Mouse (Mus musculus): ENCODE data around the gene Ift22. TPM values are rescaled to one million over a fixed set of nuclear protein-coding genes. Genes with fewer than 3 reads are reported as not detected.

Ift22 gene
- polyA plus RNA-seq, 1 experiment from 2014 or later = 105 TPM

DNA sequence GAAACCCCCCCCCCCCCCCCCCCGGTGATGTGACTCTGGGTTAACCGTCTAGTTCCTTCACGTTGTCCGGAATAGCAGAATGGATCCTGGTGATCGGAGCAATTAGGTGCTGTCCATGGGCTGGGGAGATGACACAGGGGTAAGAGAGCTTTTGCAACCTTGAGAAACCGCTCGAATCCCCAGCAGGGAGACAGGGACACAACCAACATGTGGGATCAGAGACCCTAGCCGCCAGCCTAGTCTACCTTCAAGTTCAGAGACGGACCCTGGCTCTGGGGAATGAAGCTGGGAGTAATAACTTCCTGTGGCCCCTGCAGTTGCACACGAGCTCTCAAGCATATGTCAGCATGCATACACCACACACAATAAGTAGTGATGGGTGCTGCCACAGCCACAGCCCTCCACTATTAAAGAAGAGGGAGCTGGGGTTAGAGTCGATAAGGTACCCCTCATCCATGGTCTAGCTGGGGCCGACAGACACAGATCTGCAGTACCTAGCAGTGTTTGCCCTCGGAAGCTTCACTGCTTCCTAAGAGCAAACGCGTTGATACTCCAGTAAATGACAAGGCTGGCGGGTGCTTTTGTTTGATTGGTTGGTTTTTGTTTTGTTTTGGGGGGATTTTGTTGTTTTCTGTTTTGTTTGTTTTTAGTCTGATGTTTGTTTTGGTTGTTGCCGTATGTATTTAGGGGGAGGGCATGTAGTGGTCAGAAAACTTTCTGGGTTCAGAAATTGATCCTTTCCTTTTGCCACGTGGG is 11.8 kb downstream of the Ift22 start:
- Histone ChIP-seq H3K27me3 (ENCODE audit: control insufficient read depth, insufficient read depth, low read length) (no peaks in the 10 kb centered on the region), H3K27ac (ENCODE audit: low read depth, low read length) (no peak overlapping the region), H3K4me3 (ENCODE audit: low read depth, low read length) (peak overlapping the region; percentile 57), H3K9me3 (ENCODE audit: control insufficient read depth, low read length) (no peaks in the 10 kb centered on the region), H3K4me1 (replicated peaks; ENCODE audit: control insufficient read depth, insufficient read depth, low read length) (peaks cover 4% of the 10 kb centered on the region; the same call in 1 of the 2 replicates), H3K4me2 (ENCODE audit: low read depth, low read length, severe bottlenecking) (peak overlapping the region; percentile 85), H3K36me3 (ENCODE audit: control insufficient read depth, insufficient read depth, low read length) (no peaks in the 10 kb centered on the region), H3K9ac (ENCODE audit: low read length) (peak overlapping the region; percentile 72)
- ATAC-seq (replicated peaks; ENCODE audit: low FRiP score) (peak; percentile 19; the same call in 1 of the 2 replicates), DNase-seq (ENCODE audit: low spot score) (no peak)
- WGBS = 28% methylated on average over 18 of the region's 18 CpGs

DNA sequence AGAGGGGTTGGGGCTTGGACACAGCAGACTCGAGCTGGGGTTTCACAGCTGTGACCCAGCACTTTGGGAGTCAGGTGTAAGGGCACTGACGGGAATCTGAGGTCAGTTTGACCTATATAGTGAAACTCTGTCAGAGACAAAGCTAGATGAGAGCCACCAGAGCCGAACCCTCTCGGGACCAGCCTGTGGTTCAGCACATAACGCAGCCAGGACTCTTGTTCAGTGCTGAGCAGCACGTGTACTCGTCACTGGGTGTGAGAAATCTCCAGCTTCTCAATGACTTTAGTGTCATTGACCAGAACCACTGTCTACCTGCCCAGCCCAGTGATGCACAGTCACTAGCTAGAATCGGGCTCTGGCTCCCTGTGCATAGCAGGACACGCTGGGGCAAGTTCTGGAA is 14.9 kb downstream of the Ift22 start:
- WGBS = 85% methylated on average over 9 of the region's 9 CpGs
- ATAC-seq (replicated peaks; ENCODE audit: low FRiP score) = no peak

DNA sequence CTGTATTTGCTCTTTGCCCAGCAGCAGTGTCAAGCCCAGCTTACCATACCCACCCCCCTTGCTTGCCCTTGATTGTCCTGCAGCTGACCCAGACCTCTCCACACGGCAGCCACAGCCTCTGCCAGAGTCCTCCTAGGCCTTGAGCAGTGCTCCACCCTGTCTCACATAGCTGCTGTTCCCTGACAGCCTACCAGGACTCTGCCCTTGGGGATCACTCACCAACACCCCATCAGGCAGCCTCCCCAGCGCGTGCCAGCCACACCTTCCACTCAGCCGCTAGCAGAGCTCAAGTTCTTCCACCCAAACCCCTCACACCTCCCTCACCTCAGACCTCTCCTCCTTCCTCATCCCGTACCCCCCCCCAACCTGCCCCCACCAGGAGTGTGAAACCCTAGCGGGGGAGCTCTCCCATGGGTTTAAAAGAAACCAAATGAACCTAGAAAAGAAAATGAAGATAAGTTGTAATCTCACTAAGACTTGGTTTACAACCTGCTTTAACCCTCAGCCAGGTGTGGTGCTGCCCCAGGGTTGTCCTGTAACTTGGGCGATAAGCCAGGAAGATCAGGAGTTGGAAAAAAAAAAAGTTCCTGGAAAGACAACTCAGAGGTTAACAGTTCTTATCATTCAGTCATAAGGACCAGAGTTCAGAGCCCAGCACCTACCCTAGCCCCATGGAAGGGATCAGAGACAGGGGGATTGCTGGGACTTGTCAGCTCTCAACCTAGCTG is 16.0 kb downstream of the Ift22 start:
- Histone ChIP-seq H3K4me3 (ENCODE audit: low read depth, low read length) (no peak overlapping the region), H3K4me1 (replicated peaks; ENCODE audit: control insufficient read depth, insufficient read depth, low read length) (peaks cover 4% of the 10 kb centered on the region; the same call in 1 of the 2 replicates), H3K9ac (ENCODE audit: low read length) (no peak overlapping the region), H3K36me3 (ENCODE audit: control insufficient read depth, insufficient read depth, low read length) (no peaks in the 10 kb centered on the region), H3K4me2 (ENCODE audit: low read depth, low read length, severe bottlenecking) (no peak overlapping the region), H3K27me3 (ENCODE audit: control insufficient read depth, insufficient read depth, low read length) (no peaks in the 10 kb centered on the region), H3K27ac (ENCODE audit: low read depth, low read length) (no peak overlapping the region), H3K9me3 (ENCODE audit: control insufficient read depth, low read length) (no peaks in the 10 kb centered on the region)
- 83% methylated on average over 7 of the region's 7 CpGs for WGBS
- ATAC-seq (replicated peaks; ENCODE audit: low FRiP score) (no peak), DNase-seq (ENCODE audit: low spot score) (no peak)

More for the DNA sequence above, 14.9 kb downstream of the Ift22 start:
- H3K9ac ChIP-seq (ENCODE audit: low read length) = no peak overlapping the region
- no peak overlapping the region for H3K4me3 ChIP-seq (ENCODE audit: low read depth, low read length)
- H3K9me3 ChIP-seq (ENCODE audit: control insufficient read depth, low read length) = no peaks in the 10 kb centered on the region
- no peak for DNase-seq (ENCODE audit: low spot score)
- H3K36me3 ChIP-seq (ENCODE audit: control insufficient read depth, insufficient read depth, low read length) = no peaks in the 10 kb centered on the region
- H3K4me2 ChIP-seq (ENCODE audit: low read depth, low read length, severe bottlenecking) = no peak overlapping the region
- H3K4me1 ChIP-seq (replicated peaks; ENCODE audit: control insufficient read depth, insufficient read depth, low read length) = peaks cover 4% of the 10 kb centered on the region; the same call in 1 of the 2 replicates
- no peak overlapping the region for H3K27ac ChIP-seq (ENCODE audit: low read depth, low read length)
- no peaks in the 10 kb centered on the region for H3K27me3 ChIP-seq (ENCODE audit: control insufficient read depth, insufficient read depth, low read length)

DNA sequence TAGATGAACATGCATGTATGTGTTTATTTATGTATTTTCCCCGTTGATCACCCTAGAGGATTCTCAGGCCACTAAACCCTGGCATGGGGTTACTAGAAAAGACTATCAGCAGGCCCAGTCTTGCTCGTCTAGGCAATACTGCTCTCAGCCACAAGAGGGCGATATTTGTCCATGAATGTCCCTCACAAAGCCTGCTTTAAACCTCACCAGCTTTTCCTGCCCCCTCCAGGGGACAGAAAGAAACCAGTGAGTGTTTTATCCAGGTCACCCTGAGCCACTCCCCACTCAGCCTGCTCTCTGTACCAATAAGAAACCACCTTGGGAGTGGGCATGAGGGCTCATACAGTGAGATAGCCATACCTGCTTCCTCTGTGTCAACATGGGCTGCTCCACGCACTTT is 21.1 kb downstream of the Ift22 start:
- Histone ChIP-seq H3K4me3 (ENCODE audit: low read depth, low read length) (no peak overlapping the region), H3K9me3 (ENCODE audit: control insufficient read depth, low read length) (no peaks in the 10 kb centered on the region), H3K9ac (ENCODE audit: low read length) (peak overlapping the region; percentile 10), H3K4me1 (replicated peaks; ENCODE audit: control insufficient read depth, insufficient read depth, low read length) (no peaks in the 10 kb centered on the region), H3K4me2 (ENCODE audit: low read depth, low read length, severe bottlenecking) (no peak overlapping the region), H3K27ac (ENCODE audit: low read depth, low read length) (no peak overlapping the region), H3K36me3 (ENCODE audit: control insufficient read depth, insufficient read depth, low read length) (no peaks in the 10 kb centered on the region), H3K27me3 (ENCODE audit: control insufficient read depth, insufficient read depth, low read length) (no peaks in the 10 kb centered on the region)
- WGBS = 21% methylated on average over 4 of the region's 4 CpGs
- ATAC-seq (replicated peaks; ENCODE audit: low FRiP score) = peak; percentile 39; the same call in 1 of the 2 replicates
- peak; percentile 91 for DNase-seq (ENCODE audit: low spot score)

DNA sequence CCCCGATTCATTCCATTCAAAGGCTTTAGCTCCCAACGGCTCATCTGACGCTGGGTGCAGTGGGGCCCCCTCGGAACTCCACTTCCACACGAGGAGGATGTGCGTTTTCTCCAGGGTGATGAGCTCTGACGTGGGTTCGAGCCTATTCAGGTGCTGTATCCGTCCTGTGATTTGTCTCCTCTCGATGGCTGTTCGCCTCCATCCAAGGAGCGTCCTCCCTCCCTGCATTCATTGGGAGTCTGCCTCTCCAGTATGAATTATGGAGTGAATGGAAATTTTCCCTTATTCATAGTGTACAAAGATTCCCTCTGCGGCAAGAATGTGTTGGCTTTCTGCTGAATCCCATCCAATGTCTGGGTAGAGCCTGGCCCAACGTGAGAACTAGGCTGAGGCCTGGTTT is 23.9 kb downstream of the Ift22 start:
- Histone ChIP-seq H3K9ac (ENCODE audit: low read length) (no peak overlapping the region), H3K36me3 (ENCODE audit: control insufficient read depth, insufficient read depth, low read length) (no peaks in the 10 kb centered on the region), H3K4me1 (replicated peaks; ENCODE audit: control insufficient read depth, insufficient read depth, low read length) (no peaks in the 10 kb centered on the region), H3K9me3 (ENCODE audit: control insufficient read depth, low read length) (no peaks in the 10 kb centered on the region), H3K4me3 (ENCODE audit: low read depth, low read length) (no peak overlapping the region), H3K27me3 (ENCODE audit: control insufficient read depth, insufficient read depth, low read length) (no peaks in the 10 kb centered on the region), H3K4me2 (ENCODE audit: low read depth, low read length, severe bottlenecking) (no peak overlapping the region), H3K27ac (ENCODE audit: low read depth, low read length) (no peak overlapping the region)
- ATAC-seq (replicated peaks; ENCODE audit: low FRiP score) = no peak
- DNase-seq (ENCODE audit: low spot score) = no peak
- WGBS = 85% methylated on average over 14 of the region's 14 CpGs

DNA sequence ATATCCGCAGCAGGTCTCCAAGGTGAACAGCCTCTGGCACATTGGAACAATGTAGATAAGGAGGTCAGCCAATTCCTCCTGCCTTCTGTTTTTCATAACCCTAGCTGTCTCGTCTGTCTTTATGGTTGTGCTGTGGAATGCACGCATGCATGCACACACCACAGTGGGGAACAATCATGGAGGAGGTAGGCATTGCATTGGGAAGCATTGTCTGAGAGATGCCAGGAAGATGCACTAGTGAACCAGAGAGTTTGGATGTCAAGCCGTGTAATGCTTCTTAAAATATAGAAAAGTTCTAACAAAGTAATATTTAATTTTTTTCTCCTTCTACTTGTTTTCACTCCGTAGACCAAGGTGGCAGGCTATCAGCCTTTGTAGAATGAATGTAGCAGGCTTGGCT is 25.0 kb downstream of the Ift22 start:
- Histone ChIP-seq H3K27ac (ENCODE audit: low read depth, low read length) (no peak overlapping the region), H3K4me1 (replicated peaks; ENCODE audit: control insufficient read depth, insufficient read depth, low read length) (no peaks in the 10 kb centered on the region), H3K27me3 (ENCODE audit: control insufficient read depth, insufficient read depth, low read length) (no peaks in the 10 kb centered on the region), H3K4me2 (ENCODE audit: low read depth, low read length, severe bottlenecking) (no peak overlapping the region), H3K4me3 (ENCODE audit: low read depth, low read length) (no peak overlapping the region), H3K36me3 (ENCODE audit: control insufficient read depth, insufficient read depth, low read length) (no peaks in the 10 kb centered on the region), H3K9me3 (ENCODE audit: control insufficient read depth, low read length) (no peaks in the 10 kb centered on the region), H3K9ac (ENCODE audit: low read length) (no peak overlapping the region)
- ATAC-seq (replicated peaks; ENCODE audit: low FRiP score) (no peak), DNase-seq (ENCODE audit: low spot score) (no peak)
- WGBS = 82% methylated on average over 5 of the region's 5 CpGs

DNA sequence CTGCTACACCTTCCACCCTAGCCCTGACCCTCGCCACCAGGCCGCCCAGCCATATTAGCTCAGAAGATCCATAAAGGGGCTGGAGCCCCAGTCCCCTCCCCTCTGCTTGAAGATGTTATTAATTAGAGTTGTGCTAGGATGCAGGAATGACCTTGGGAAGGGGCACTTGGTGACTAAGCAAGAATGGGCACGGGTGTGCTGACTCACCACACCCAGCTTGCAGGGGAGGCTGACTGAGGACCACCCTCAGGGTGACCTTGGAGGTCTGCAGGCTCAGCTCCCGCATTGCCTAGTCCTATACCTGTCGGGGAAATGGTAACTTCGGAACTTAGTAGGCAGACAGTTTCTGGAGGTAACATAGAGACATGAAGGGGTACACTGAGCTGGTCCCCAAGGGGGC is 26.0 kb downstream of the Ift22 start:
- Histone ChIP-seq H3K9ac (ENCODE audit: low read length) (no peak overlapping the region), H3K27ac (ENCODE audit: low read depth, low read length) (no peak overlapping the region), H3K27me3 (ENCODE audit: control insufficient read depth, insufficient read depth, low read length) (no peaks in the 10 kb centered on the region), H3K4me1 (replicated peaks; ENCODE audit: control insufficient read depth, insufficient read depth, low read length) (no peaks in the 10 kb centered on the region), H3K4me2 (ENCODE audit: low read depth, low read length, severe bottlenecking) (no peak overlapping the region), H3K9me3 (ENCODE audit: control insufficient read depth, low read length) (no peaks in the 10 kb centered on the region), H3K4me3 (ENCODE audit: low read depth, low read length) (no peak overlapping the region), H3K36me3 (ENCODE audit: control insufficient read depth, insufficient read depth, low read length) (no peaks in the 10 kb centered on the region)
- DNase-seq (ENCODE audit: low spot score) (no peak), ATAC-seq (replicated peaks; ENCODE audit: low FRiP score) (no peak)
- 84% methylated on average over 6 of the region's 6 CpGs for WGBS

DNA sequence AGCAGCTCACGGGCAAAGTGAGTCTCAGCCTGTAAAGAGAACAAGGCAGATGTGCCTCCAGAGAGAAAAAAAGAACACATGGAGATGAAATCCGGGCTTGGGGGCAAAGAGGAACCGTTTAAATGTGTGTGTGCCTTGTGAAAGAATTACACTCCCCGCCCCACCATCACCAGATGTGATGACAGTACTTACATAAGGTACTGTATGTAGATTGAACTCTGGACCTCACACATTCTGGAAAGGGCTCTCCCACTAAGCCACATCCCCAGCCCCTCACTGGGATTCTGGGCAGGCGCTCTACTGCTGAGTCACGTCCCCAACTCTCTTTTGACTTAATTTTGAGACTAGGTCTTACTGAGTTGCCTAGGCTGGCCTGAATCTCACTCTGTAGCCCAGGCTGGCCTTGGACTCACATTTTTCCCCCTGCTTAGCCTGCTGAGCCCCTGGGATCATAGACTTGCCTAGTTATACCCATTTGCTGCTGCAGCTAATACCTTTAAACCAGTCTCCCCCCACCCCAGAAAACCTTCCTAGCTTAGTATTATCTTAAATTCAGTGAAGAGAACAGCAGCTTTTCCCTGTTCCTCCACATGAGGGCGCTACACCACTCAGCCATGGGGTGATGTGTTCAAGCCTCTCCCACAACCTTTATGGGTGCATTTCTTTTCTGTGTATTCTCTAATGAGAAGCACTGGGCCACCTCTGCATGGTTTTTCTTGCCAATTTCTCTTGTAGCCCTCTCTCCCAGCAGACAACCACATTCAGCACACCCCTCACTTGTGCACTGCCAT is 28.1 kb downstream of the Ift22 start:
- Histone ChIP-seq H3K27me3 (ENCODE audit: control insufficient read depth, insufficient read depth, low read length) (no peaks in the 10 kb centered on the region), H3K9me3 (ENCODE audit: control insufficient read depth, low read length) (no peaks in the 10 kb centered on the region), H3K27ac (ENCODE audit: low read depth, low read length) (no peak overlapping the region), H3K9ac (ENCODE audit: low read length) (no peak overlapping the region), H3K4me2 (ENCODE audit: low read depth, low read length, severe bottlenecking) (no peak overlapping the region), H3K4me1 (replicated peaks; ENCODE audit: control insufficient read depth, insufficient read depth, low read length) (no peaks in the 10 kb centered on the region), H3K4me3 (ENCODE audit: low read depth, low read length) (no peak overlapping the region), H3K36me3 (ENCODE audit: control insufficient read depth, insufficient read depth, low read length) (no peaks in the 10 kb centered on the region)
- ATAC-seq (replicated peaks; ENCODE audit: low FRiP score) = no peak
- WGBS = 64% methylated on average over 7 of the region's 7 CpGs
- no peak for DNase-seq (ENCODE audit: low spot score)
